Mouse (Mus musculus) MEL (cell line): Measurements from ENCODE around the gene Pard3b.

Source experiments
- CTCF ChIP-seq, 3 experiments: IDR thresholded peaks in 2 of 3; conservative IDR thresholded peaks in 1 of 3; 2 replicates each; pipeline ENCODE4 v1.5.1; 2011 to 2012; ENCODE audit warnings: low read length in 3 of 3, low read depth in 2 of 3, mild to moderate bottlenecking in 2 of 3, improper control_type of control experiment in 1 of 3, inconsistent platforms in 1 of 3, mixed read lengths in 1 of 3, moderate library complexity in 1 of 3; ENCODE audit not compliant: control insufficient read depth in 1 of 3, insufficient read depth in 1 of 3, poor library complexity in 1 of 3, severe bottlenecking in 1 of 3
- E2F4 ChIP-seq: IDR thresholded peaks from 2 replicates; pipeline ENCODE4 v1.6.1; 2011; ENCODE audit warnings: low read depth, low read length, improper control_type of control experiment, borderline replicate concordance
- ZKSCAN1 ChIP-seq: IDR thresholded peaks from 2 replicates; pipeline ENCODE4 v1.6.1; 2012; ENCODE audit warnings: low read depth, mild to moderate bottlenecking, inconsistent platforms, low read length, improper control_type of control experiment, moderate library complexity

GRCm38 (mm10) chr1:62548953-62549352 is 910.3 kb downstream of the Pard3b start:
- TF ChIP-seq E2F4 (no peak), ZKSCAN1 (no peak), CTCF (IDR thresholded peaks at IDR 0.05 in 2 of 3, conservative IDR thresholded peaks at IDR 0.05 in 1 of 3; ENCODE audit: control insufficient read depth in 1 of 3, insufficient read depth in 1 of 3, low read depth in 2 of 3, low read length in 3 of 3, poor library complexity in 1 of 3, severe bottlenecking in 1 of 3) (no peak)
